Mouse (Mus musculus): ENCODE measurements around the gene Anapc16. TPM values are rescaled to one million over a fixed set of nuclear protein-coding genes. Genes with fewer than 3 reads are reported as not detected.

The Anapc16 gene
- polyA plus RNA-seq, 1 experiment from 2014 or later, result 132 TPM

Other genes with a start within 250 kb of the Anapc16 start
- gene Dnajb12, start 123.6 kb downstream of the Anapc16 start, polyA plus RNA-seq (2016; fragmentation: Nextera tagmentation; extraction: Ambion mirVana), result 17.6 and 20.7 TPM in 2 replicates
- 90.7 and 91.8 TPM in 2 replicates for gene Ddit4, start 51.3 kb downstream of the Anapc16 start, polyA plus RNA-seq (2016; fragmentation: Nextera tagmentation; extraction: Ambion mirVana)
- 44.2 and 46.7 TPM in 2 replicates for gene Ascc1, start 330 bp downstream of the Anapc16 start, polyA plus RNA-seq (2016; fragmentation: Nextera tagmentation; extraction: Ambion mirVana)
- gene Spock2, start 103.1 kb upstream of the Anapc16 start, polyA plus RNA-seq (2016; fragmentation: Nextera tagmentation; extraction: Ambion mirVana), result 4.1 and 4.4 TPM in 2 replicates
- gene Chst3, start 216.1 kb upstream of the Anapc16 start, polyA plus RNA-seq (2016; fragmentation: Nextera tagmentation; extraction: Ambion mirVana), result 2.7 and 3.4 TPM in 2 replicates

Data from limb, embryonic 12.5 days (tissue).